Mouse (Mus musculus) lung, postnatal 10 days (tissue): ENCODE measurements around the gene Trp53i13.
"Not testable (repeated sequence)": the region's sequence is repeated elsewhere in the genome, so short reads cannot be mapped to it uniquely, and the experiment has no call there.

Experiments
- DNase-seq: peaks from one replicate; pipeline ENCODE4 v3.0.0; 2021

Trp53i13 gene

DNA sequence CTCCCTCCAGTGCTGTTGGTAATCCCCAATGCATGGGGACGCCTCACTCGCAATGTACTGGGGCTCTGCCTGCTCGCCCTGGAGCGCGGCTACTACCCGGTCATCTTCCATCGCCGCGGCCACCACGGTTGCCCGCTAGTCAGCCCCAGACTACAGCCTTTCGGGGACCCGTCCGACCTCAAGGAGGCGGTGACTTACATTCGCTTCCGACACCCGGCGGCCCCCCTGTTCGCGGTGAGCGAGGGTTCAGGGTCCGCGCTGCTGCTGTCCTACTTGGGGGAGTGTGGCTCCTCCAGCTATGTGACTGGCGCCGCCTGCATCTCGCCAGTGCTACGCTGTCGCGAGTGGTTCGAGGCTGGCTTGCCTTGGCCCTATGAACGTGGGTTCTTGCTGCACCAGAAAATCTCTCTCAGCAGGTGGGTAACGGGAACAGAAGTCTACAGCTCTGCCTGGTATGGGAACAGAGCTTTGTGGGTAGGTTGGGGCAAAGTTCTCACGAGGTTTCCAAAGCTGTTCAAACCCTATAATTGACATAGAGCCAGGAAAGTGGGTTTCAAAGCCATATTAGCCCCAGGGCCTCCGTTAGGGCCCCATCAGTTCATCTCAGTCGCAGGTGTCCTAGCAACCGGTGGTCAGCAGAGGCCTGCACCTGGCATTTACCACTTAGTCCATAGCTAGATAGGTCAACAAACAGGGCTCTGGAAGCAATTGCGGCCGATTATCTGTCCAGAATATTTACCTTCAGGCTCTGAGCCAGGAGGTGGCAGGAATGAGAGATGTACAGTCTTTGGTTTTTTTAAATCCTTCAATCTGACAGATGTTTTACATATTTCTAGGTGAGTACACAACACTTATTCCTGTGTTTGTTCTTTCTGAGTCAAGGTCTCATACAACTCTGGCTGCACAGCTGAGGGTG, at the start of gene Trp53i13:
Gene Trp53i13 (minus strand): TSS at position 344 of the 916 bp plus-strand sequence.
- no peak for DNase-seq

DNA sequence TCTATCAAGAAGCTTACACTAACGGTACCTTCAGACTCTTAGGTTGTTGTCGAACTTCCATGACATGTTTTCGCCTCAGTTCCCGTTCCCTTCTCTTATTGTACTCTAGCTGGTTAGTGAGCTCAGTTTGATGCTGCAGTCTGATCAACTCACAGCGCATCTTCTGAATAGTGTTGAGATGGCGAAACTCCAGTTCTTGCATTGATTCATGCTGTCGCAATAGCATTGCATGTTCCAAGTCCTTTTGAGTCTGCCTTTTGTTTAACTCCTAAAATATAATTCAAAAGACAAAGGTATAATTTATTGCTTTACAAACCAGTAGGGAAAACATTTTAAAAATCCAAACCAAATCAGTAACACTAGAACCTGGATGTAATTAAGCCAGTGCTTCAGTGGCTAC, 29.5 kb upstream of the Trp53i13 start:
- no peak for DNase-seq

DNA sequence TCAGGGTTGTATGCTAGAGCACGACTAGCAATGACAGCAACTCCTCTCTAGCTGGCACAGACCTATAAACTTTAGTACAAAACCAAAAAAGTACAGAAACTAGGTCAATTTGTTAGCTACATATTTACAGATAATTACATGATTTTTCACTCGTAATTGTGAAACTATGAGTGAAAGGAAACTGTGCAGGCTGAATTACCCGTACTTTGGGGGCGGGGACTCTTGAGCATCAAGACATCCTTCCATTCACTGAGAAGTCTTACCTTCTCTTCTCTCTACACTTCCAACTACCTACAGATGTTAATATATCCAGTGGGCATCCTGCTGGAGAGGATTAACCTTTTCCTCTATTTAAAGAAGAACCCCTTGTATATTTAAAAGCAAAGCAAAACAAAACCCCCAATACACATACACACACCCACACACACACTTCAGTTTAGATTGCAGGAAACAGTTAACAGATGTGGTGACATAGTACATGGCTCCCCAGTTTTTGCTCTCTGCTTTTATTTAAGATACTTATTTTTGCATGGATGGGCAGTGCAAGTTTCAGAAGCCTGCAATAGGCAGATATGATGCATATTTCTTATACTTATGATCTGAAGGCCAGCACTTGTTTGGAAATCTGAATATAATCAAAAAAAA, 16.5 kb upstream of the Trp53i13 start:
- DNase-seq = no peak

DNA sequence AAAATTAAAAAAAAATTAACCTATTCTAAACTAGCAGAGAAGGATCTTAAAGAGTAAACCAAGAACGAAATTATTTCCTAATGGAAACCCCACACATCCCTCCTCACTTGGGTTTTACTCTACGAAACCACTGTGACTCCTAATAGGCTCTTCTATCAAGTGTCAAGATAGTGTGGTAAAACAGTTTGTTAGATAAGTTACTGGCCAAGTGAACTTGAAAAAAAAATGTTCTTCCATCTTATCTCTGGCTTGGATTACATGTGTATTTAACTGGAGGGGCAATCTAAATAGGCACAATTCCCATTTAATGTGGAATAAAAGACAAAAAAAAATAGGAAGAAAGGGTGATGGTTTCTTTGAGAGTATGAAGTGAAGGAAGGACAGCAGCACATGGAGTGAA, 15.1 kb upstream of the Trp53i13 start:
- no peak for DNase-seq

DNA sequence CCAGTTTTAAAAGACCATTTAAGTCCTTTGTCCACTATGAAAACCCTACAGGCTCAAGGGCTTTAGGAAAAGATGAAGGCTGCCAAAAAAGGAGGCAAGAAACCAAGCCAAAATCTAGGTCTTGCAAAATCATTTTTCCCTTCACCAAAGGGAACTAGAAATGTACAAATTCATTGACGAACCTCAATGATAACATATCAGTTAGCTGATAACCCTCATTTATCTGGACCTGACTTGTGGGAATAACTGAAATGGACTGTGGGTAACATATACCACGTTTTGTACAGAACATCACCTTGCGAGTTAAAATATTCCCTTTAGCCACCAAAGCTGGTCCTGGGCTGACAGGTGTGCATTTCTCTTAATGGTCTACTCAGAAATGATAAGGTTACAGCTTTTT, 13.9 kb upstream of the Trp53i13 start:
- DNase-seq = no peak

DNA sequence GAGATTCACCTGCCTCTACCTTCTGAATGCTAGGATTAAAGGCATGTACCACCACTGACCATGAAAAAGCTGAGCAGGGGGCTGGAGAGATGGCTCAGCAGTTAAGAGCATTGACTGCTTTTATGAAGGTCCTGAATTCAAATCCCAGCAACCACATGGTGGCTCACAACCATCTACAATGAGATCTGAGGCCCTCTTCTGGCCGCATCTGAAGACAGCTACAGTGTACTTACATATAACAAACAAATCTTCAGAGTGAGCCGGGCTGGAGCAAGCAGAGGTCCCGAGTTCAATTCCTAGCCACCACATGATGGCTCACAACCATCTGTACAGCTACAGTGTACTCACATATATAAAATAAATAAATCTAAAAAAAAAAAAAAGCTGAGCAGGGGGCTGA, 12.6 kb upstream of the Trp53i13 start:
- not testable (repeated sequence) for DNase-seq

DNA sequence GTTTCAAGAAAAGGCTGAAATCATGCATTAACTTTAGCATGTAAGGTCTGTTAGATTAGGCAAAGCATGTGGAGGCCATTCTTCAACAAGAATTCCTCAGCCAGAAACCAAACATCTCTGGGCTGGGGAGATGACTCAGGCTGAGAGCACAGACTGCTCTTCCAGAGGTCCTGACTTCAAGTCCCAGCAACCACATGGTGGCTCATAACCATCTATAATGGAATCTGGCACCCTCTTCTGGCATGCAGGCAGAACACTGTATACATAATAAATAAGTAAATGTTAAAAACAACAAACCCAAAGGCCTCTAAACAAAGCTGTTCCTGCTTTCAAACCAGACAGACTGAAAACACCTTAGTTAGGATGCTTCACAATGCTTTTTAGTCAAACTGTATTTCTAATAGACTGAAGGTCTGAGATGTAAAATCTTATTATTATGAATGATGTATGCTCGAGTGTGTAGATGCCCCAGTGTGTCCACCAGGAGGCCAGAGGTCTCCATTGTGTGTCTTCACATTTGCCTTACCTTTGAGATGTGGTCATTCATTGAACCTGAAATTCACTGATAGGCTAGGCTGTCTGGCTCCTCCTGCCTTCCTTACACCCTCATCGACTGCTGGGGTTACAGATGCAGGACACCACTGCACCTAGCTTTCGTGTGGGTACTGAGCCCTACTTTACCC, 10.2 kb upstream of the Trp53i13 start:
- DNase-seq = no peak

DNA sequence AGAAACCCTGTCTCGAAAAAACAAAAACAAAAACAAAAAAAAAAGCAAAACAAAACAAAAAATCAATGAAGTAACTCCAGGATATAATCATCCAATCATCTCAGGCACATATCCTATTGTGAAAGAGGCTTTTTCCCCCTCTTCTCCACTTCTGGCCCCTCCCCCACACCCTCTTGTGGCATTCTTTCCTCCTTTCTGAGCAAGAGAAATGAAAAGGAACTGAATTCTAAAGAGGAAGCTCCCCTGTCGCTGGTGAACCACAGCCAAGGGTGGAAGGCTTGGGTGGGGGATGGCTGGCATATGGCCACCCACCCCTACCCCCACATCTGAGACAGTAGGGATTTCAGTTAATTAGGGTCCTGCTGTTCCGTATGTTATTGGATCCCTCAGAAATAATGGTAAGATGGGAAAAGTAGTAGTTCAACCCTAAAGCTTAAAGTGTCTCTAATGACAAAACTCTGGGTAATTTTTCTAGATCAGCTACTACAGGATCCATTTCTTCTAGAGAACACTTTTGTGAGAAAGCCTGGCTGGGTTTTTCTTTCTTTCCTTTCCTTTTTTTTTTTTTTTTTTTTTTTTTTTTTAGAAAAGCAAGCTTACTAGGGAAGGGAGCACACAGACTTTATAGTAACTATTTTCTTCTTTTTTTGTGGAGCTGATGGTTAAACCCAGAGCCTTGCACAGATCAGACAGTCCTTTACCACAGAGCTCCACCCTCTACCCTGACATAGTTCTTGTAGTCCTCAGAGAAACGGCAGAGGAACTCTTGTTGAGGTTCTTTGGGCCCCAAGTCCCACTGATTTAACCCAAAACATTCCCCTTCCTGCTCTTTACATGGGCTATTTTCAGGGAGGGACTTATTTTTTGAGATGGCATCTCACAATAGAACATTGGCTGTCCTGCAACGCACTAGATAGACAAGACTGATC, 5.1 kb upstream of the Trp53i13 start:
- DNase-seq = peak; percentile 63

DNA sequence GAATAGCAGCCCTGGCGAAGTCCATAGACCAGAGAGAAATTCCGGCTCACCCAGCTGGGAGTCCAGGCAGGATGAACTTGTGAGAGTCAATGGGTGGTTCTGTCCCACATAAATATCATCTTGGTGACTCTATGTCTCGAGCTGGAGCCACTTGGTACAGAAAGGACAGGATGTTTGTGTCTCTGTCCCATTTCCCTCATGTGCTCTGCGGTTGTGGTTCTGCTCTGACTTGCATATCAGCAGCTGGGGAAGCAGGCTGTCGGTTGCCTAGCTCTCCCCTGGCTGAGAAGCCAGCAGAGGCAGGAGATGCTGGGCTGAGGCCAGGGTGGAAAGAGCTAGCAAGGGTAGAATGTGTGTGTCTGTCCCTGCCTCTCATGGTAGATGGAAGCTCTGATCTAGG, 3.3 kb upstream of the Trp53i13 start, which contains the start of gene Gm10392:
Gene Gm10392 (minus strand): TSS at position 156 of the 400 bp plus-strand sequence.
- peak; percentile 65 for DNase-seq

DNA sequence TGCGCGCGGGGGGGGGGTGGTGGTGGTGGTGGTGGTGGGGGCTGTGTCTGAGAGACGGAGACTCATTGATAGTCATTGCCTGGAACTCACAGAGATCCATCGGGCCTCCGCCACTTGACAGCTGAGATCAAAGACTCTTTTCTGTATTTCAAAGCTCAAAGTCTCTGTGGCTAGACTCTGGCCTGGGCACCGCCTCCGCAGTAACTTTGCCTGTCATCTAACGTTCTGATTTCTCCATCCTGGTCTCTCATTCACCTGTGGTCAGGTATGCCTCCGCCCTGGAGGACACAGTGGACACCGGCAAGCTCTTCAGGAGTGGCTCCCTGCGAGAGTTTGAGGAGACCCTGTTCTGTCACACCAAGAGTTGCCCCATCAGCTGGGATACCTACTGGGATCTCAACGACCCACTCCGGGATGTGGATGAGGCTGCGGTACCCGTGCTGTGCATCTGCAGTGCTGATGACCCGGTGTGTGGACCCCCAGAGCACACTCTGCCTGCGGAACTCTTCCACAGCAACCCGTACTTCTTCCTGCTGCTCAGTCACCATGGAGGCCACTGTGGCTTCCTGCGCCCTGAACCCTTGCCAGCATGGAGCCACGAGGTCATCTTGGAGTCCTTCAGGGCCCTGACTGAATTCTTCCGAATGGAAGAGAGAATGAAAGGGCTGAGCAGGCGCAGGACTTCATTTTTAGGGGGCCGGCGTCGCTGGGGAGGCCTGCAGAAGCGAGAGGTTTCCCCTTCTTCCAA, 2.4 kb upstream of the Trp53i13 start:
- no peak for DNase-seq

DNA sequence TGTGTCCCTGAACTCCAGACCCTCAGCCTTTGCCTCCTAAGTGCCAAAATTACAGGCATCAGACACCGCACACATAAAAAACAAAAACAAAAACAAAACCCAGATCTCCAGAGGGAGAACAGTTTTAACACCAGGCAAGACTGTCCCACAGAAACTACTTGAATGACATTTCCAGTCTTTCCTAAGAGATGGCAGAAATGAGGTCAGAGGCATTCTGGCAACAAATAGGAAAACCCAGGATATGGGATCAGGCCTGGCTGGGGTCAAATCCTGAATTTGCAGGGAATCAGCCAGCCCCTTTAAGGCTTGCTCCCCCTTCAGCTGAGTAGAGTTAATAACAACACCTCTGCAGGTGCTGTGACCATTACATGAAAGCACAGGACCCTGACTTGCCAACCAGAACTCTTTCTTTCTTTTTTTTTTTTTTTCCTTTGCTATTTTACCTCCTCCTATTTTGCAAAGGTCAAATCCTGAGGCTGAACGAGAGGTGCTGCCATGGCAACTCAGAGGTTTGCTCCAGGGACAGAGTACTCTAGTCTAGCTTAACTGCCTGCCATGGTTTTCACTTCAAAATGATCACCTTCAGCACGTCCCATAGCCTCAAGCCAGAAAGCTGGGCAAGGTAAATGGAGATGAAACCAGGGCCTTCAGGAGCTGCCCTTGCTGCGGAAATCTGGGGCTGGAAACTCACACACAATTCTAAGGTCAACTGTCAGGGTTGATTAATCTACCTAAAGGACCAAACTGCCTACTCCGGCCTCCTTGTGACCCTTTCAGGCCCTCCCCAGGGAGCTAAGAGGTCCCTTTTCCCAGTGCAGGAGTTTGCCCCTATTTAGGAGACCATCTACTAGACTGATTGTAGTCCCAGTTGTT, 1.0 kb upstream of the Trp53i13 start:
- no peak for DNase-seq

DNA sequence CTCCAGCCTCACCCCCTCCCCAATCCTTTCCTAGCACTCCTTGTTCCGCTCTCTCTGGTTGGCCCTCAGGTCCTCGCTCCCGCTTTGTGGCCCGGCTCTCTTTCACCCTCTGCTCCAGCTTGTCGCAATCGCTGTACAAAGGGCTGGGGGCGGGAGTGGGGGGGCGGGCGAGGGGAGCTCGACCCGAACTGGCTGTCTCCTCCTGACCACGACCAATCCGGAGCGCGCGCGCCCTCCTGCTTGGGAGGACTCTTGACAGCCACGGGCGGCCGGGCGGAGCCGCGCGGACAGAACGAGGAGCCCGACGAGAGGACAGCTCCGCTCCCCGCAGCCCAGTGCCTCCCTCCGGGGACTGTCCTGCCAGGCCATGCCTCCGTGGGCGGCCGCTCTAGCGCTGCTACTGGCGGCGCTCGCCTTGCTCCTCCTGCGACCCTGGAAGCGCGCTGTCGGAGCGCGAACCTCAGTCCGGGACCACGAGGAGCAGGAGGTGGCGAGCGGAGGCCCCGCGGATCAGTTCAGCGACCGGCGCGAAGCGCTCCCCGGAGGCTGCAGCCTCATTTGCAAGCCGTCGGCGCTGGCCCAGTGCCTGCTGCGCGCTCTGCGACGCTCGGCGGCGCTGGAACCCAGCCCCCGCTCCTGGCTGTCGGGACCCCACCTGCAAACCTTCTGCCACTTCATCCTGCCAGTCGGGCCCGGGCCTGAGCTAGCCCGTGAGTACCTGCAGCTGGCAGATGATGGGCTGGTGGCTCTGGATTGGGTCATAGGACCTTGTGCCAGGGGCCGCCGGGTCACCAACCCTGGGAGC, 746 bp downstream of the Trp53i13 start, which contains the start of gene Abhd15:
Gene Abhd15 (plus strand): TSS at position 290 of the 805 bp plus-strand sequence.
- DNase-seq = peak; percentile 91

DNA sequence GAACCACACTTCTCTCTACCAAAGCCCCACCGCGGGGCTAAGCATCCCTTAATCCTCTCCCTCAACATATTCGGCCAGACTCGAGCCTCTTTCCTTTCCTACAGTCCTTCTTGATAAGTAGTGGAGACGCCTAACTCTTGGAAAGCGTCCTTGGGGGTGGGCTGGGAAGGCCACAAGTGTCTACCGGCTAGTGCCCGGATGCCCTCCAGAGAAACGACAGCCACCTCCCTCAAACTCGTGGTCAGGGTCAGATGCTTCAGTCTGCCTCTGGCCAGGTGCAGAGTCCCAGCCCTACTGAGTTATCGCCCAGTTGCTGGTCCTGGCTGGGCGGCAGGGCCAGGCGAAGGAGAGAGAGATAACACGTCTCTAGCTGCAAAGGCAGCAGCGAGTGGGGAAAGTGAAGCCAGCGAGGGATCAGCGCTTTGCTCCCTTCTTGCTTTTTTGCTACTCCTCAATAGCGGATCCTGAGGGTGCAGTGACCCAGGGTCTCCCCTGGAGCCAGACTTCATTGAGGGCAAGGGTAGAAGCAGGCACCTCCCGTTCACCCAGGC, 1.4 kb downstream of the Trp53i13 start:
- DNase-seq = no peak

DNA sequence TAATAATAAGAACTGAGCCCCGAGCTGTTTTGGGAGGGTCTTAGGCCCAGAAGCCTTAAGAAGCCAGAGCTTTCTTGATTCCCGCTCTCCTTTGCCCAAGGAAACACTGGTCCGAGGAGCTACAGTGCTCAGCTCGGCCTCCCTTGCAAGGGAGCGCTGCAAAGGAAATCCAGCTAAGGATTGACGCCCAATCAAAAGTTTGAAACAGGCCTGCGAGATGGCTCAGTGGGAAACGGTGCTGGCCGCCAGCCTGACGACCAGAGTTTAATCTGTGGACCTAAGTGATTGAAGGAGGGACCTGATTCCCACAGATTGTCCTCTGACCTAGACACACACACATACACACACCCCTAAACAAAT, 2.0 kb downstream of the Trp53i13 start:
- no peak for DNase-seq

DNA sequence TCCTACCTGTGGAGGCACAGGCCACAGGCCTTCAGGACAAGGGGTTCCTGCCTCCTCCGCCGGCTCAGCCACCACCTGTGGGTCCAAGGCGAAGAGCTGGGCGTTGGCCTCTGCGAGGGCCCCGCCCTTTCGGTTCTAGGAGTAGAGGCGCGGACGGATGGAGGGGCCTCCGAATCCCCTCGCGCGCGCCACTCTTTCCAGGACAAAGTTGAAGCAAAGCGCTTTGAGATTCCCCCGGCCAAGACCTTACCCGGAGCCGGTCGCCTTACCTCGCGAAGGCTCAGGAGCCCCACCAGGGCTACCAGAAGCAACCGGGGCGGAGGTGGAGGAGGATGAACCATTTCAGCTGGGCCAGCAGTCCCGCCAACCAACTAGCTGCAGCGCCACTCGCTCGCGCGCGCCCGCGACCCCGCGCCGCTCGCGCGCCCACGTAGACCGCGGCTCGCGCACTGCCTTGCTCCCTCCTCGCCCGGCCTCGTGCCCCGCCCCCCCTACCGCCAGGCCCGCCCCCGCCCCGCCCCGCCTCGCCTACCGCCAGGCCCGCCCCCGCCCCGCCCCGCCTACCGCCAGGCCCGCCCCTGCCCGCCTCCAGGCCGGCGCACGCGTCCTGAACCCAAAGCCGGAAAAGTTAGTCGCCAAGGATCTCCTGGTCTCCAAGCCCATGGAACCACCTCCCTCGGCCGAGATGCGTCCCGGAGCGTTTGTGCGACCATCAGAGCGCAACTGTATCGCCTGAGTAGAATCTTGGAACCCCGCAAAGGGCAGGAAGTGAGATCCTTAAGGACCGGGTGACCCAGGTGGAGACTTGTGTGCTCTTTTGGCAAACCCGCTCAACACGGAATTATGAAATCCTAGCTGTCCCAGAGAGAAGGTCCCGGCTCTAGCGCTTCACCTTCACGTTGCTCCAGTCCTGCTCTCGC, 2.6 kb downstream of the Trp53i13 start:
- DNase-seq = peak; percentile 91

DNA sequence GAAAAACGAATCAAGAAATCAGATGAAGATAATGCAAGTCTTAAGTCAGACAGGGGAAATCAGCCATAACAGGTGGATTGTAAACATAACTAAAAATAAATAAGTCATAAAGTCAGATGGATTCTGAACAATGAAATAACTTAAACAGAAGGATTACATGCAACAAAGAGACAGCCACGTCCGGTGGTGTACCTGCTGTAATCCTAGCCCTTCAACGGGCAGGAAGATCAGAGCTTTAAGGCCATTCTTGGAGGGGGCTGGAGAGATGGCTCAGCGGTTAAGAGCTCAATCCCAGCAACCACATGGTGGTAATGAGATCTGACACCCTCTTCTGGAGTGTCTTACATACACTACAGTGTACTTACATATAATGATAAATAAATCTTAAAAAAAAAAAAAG, 4.4 kb downstream of the Trp53i13 start:
- DNase-seq = no peak

DNA sequence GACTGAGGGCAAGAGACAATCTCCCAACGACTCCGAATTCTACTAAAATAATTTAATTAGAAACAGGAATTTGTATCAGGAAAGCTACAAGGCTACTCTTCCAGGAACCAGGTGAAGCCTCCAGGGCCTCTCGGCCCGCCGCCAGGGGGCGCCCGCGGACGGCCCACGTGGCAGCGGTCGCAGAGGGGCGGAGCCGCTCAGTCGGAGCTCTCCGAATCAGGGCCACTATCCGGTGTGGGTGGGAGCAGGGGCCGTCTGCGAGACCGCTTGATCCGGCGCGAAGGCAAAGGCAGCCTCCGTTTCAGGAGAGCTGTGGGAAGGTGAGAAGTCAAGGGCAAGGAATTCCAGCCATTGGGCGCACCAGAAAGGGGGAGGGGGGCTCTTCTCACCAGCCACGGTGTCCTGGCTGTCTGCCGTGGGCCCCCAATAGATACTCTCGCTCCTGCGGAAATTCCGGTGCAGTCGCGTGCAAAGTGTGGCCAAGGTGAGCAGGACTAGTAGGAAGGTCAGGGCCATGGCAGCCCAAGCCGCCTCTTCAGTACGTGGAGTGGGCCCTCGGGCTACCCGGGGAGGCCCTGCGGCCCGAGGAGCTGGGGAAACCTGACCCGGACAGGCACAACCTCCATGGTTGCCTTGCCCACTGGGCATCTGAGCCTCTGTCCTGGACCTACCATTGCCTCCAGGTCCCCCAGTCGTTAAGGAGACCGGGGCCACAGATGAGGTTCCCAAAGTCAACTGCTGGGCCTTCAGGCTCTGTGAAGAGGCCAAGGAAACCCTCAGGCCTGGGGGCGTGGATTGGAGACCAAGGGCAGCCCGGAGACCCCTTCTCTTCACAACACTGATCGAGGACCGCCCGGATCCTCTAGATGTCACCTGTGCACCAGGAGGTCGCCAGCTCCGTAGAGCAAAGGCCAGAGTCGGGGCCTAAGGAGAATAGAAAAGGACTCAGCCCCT, 7.4 kb downstream of the Trp53i13 start:
- peak; percentile 91 for DNase-seq
